Mouse (Mus musculus): ENCODE data around the gene Odf4. TPM values are rescaled to one million over a fixed set of nuclear protein-coding genes. Genes with fewer than 3 reads are reported as not detected.

Odf4 gene
- polyA plus RNA-seq, 1 experiment from 2014 or later = 0.60 TPM

- Histone ChIP-seq H3K4me2 (no peak overlapping the region), H3K27ac (no peak overlapping the region), H3K9ac (no peak overlapping the region), H3K4me3 (no peak overlapping the region), H3K9me3 (no peaks in the 10 kb centered on the region), H3K4me1 (replicated peaks) (peaks cover 10% of the 10 kb centered on the region), H3K27me3 (no peaks in the 10 kb centered on the region), H3K36me3 (peaks cover 51% of the 10 kb centered on the region)
- WGBS = 79% methylated on average over 4 of the region's 4 CpGs
- no peak for ATAC-seq (ENCODE audit: low FRiP score)
Observed at GRCm38 (mm10) chr11:68906461-68906790, 20.5 kb downstream of the Odf4 start.

DNA sequence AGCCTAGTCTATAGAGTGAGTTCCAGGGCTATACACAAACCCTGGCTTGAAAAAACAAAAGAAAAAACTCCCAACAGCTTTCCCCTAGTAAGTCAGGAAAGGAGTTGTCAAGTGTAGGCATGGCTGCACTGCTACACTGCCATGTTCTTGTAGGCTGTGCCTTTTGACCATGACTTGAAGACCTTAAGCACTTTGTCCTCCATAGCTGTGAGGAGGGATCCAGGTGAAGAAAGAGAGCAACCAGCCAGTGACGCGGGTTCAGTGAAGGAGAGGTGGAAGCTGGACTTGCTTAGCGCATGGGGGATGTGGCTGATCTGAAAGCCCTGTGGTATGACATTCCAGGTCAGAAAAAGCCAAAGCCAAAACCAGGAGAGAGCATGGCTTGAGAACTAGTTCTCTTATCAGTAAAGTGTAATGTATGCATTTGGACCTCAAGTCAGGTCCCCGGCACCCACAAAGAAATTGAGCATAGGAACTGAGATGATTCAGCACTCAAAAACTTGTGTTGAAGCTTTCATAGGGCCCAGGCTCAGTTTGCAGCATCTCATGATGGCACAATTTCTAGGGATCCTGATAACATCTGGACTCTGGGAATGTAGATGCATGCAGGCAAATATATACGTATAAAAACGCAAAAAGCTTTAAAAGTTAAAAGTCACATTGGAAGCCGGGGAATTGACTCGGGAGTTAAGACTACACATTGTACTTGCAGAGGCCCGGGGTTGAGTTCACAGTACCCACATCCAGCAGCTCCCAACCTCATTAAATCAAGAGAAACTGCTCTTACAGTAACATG, 21.0 kb downstream of the Odf4 start:
- no peak for ATAC-seq (ENCODE audit: low FRiP score)
- Histone ChIP-seq H3K9me3 (no peaks in the 10 kb centered on the region), H3K9ac (no peak overlapping the region), H3K27me3 (no peaks in the 10 kb centered on the region), H3K4me3 (no peak overlapping the region), H3K4me1 (replicated peaks) (peaks cover 14% of the 10 kb centered on the region), H3K27ac (no peak overlapping the region), H3K4me2 (no peak overlapping the region), H3K36me3 (peaks cover 51% of the 10 kb centered on the region)
- 92% methylated on average over 9 of the region's 9 CpGs for WGBS

DNA sequence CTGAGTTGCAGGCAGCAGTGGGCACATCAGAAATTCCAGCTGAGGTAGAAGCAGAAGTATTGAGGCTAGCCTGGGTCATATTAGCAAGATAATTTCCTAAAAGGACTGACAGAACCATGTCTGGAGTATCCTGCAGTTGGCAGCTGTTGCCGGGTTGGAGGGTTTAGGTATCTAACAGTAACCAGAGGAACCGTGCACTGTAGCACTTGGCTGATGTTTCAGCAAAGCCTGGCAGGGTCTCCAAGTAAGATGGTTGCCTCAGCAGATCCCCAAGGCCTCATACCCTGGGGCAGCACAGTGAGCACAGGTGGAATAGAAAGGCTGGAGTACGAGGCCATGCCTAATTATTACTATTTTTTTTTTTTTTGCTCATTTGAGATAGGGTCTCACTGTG, 21.7 kb downstream of the Odf4 start:
- Histone ChIP-seq H3K27me3 (0 out of 2 replicates have a peak, but pooled peaks cover under 1% of the 10 kb centered on the region), H3K4me2 (no peak overlapping the region), H3K4me3 (no peak overlapping the region), H3K27ac (no peak overlapping the region), H3K36me3 (peaks cover 51% of the 10 kb centered on the region), H3K9me3 (no peaks in the 10 kb centered on the region), H3K9ac (no peak overlapping the region), H3K4me1 (replicated peaks) (peaks cover 16% of the 10 kb centered on the region)
- no peak for ATAC-seq (ENCODE audit: low FRiP score)
- WGBS = 89% methylated on average over 3 of the region's 3 CpGs

- Histone ChIP-seq H3K4me2 (no peak overlapping the region), H3K27me3 (0 out of 2 replicates have a peak, but pooled peaks cover 5% of the 10 kb centered on the region), H3K36me3 (peaks cover 51% of the 10 kb centered on the region), H3K9ac (no peak overlapping the region), H3K27ac (no peak overlapping the region), H3K4me3 (no peak overlapping the region), H3K9me3 (no peaks in the 10 kb centered on the region), H3K4me1 (replicated peaks) (peaks cover 16% of the 10 kb centered on the region)
- WGBS = 83% methylated on average over 8 of the region's 8 CpGs
- no peak for ATAC-seq (ENCODE audit: low FRiP score)
Observed at GRCm38 (mm10) chr11:68904375-68905137, 22.3 kb downstream of the Odf4 start.

- WGBS = 90% methylated on average over 2 of the region's 2 CpGs
Observed at GRCm38 (mm10) chr11:68903775-68904174, 23.1 kb downstream of the Odf4 start.

DNA sequence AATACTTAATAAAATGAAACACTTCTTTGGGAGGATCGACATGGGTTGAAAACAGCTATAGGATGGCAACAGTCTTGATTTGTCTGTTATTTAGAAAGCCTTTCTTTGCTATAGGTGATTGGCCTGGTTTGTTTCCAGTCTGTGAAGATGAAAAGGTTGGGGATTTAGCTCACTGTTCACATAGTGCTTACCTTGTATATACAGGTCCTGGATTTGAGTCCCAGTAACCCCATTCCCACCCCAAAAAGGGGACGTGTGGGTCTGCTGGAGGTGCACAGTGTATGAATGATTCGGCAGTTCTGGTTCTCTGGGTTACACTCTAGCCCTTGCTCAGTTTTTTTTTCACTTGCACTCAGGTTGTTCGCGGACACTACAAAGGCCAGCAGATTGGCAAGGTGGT, 24.1 kb downstream of the Odf4 start:
- Histone ChIP-seq H3K4me2 (peak overlapping the region; percentile 76), H3K27me3 (0 out of 2 replicates have a peak, but pooled peaks cover 10% of the 10 kb centered on the region), H3K4me1 (replicated peaks) (peaks cover 16% of the 10 kb centered on the region), H3K36me3 (peaks cover 51% of the 10 kb centered on the region), H3K27ac (no peak overlapping the region), H3K4me3 (peak overlapping the region; percentile 94), H3K9ac (peak overlapping the region; percentile 92), H3K9me3 (no peaks in the 10 kb centered on the region)
- no peak for ATAC-seq (ENCODE audit: low FRiP score)
- WGBS = 83% methylated on average over 5 of the region's 5 CpGs

More at GRCm38 (mm10) chr11:68903775-68904174, 23.1 kb downstream of the Odf4 start:
- H3K27ac ChIP-seq = no peak overlapping the region
- H3K9me3 ChIP-seq = no peaks in the 10 kb centered on the region
- H3K4me1 ChIP-seq (replicated peaks) = peaks cover 16% of the 10 kb centered on the region
- H3K27me3 ChIP-seq = 0 out of 2 replicates have a peak, but pooled peaks cover 10% of the 10 kb centered on the region
- no peak for ATAC-seq (ENCODE audit: low FRiP score)
- no peak overlapping the region for H3K9ac ChIP-seq
- peaks cover 51% of the 10 kb centered on the region for H3K36me3 ChIP-seq
- H3K4me3 ChIP-seq = no peak overlapping the region
- H3K4me2 ChIP-seq = no peak overlapping the region

- no peak for ATAC-seq (ENCODE audit: low FRiP score)
- Histone ChIP-seq H3K9me3 (no peaks in the 10 kb centered on the region), H3K4me2 (peak overlapping the region; percentile 76), H3K4me1 (replicated peaks) (peaks cover 16% of the 10 kb centered on the region), H3K27ac (no peak overlapping the region), H3K4me3 (peak overlapping the region; percentile 94), H3K27me3 (0 out of 2 replicates have a peak, but pooled peaks cover 10% of the 10 kb centered on the region), H3K9ac (peak overlapping the region; percentile 92), H3K36me3 (peaks cover 46% of the 10 kb centered on the region)
- 5% methylated on average over 11 of the region's 11 CpGs for WGBS
Observed at GRCm38 (mm10) chr11:68902367-68902766, 24.5 kb downstream of the Odf4 start.

DNA sequence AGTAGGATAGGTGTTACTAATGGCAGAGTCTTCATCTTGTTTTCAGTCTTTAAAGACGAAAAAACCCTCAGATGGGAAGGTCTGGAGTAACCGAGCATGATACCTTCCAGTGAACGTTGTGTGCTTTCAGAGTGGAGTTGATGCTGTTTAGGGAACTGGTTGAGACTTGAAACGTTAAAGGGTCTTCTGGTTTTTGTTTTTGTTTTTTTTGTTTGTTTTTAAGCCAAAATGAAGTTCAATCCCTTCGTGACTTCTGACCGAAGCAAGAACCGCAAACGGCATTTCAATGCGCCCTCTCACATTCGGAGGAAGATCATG, 24.9 kb downstream of the Odf4 start:
- Histone ChIP-seq H3K4me3 (peak overlapping the region; percentile 94), H3K9ac (peak overlapping the region; percentile 92), H3K27me3 (0 out of 2 replicates have a peak, but pooled peaks cover 10% of the 10 kb centered on the region), H3K9me3 (no peaks in the 10 kb centered on the region), H3K4me1 (replicated peaks) (peaks cover 16% of the 10 kb centered on the region), H3K4me2 (peak overlapping the region; percentile 76), H3K27ac (peak overlapping the region; percentile 94), H3K36me3 (peaks cover 43% of the 10 kb centered on the region)
- ATAC-seq (ENCODE audit: low FRiP score) = no peak
- WGBS = 2% methylated on average over 10 of the region's 10 CpGs

DNA sequence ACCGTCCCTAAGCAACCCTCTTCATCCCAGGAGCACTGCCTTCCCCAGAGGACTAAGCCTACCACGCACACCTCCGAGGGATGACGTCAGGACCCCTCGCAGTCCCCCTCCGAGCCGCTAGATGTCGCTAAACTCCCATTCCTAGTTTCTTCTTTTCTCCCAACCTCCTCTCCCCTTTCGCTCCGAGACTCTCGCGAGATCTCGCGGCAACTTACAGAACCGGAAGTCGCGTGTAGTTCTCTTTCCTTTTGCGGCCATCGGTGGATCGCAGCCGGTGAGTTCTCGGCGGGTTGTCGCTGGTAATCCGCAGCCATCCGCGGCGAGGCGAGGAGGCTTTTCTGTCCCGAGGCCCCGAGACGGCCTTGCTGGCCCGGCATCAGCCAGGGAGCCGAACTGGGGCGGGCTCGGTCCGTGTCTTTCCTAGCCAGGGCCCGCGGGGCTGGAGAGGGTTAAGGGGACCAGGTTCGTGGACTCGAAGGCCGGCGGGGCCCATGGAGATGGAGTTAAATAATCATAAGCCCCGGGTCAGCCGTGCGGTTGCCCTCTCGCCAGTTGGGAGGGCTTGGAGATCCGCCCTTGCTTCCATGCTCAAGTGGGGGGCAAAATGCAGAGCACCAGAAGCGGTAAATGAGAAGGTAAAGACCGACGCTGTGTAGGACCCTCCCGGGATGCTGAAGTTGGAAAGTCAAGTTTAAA, 25.4 kb downstream of the Odf4 start, which contains the start of gene Rpl26:
Gene Rpl26, plus strand, starts transcription at position 233 of the 696 bp plus-strand sequence.
- peak; percentile 91 for ATAC-seq (ENCODE audit: low FRiP score)
- H3K4me2 ChIP-seq = peak within 1 kb of the TSS; percentile 76
- H3K36me3 ChIP-seq = peaks cover 38% of the 10 kb centered on the region
- peak within 1 kb of the TSS; percentile 92 for H3K9ac ChIP-seq
- under 1% methylated on average over 52 of the region's 52 CpGs for WGBS
- H3K27ac ChIP-seq = peak within 1 kb of the TSS; percentile 94
- H3K27me3 ChIP-seq = 0 out of 2 replicates have a peak, but pooled peaks cover 10% of the 10 kb centered on the region
- H3K9me3 ChIP-seq = no peaks in the 10 kb centered on the region
- peaks cover 16% of the 10 kb centered on the region for H3K4me1 ChIP-seq (replicated peaks)
- H3K4me3 ChIP-seq = peak within 1 kb of the TSS; percentile 94

GRCm38 (mm10) chr11:68900519-68901350, 26.1 kb downstream of the Odf4 start:
- 30% methylated on average over 31 of the region's 31 CpGs for WGBS
- ATAC-seq (ENCODE audit: low FRiP score) = peak; percentile 65; the same call in 1 of the 2 replicates
- Histone ChIP-seq H3K4me3 (peak overlapping the region; percentile 94), H3K4me2 (peak overlapping the region; percentile 60), H3K27me3 (0 out of 2 replicates have a peak, but pooled peaks cover 10% of the 10 kb centered on the region), H3K27ac (no peak overlapping the region), H3K36me3 (peaks cover 30% of the 10 kb centered on the region), H3K9ac (peak overlapping the region; percentile 66), H3K4me1 (replicated peaks) (peaks cover 16% of the 10 kb centered on the region), H3K9me3 (no peaks in the 10 kb centered on the region)

- no peaks in the 10 kb centered on the region for H3K9me3 ChIP-seq
- peaks cover 21% of the 10 kb centered on the region for H3K36me3 ChIP-seq
- no peak for ATAC-seq (ENCODE audit: low FRiP score)
- H3K27ac ChIP-seq = no peak overlapping the region
- H3K4me3 ChIP-seq = no peak overlapping the region
- no peak overlapping the region for H3K9ac ChIP-seq
- 0 out of 2 replicates have a peak, but pooled peaks cover 10% of the 10 kb centered on the region for H3K27me3 ChIP-seq
- H3K4me2 ChIP-seq = no peak overlapping the region
- H3K4me1 ChIP-seq (replicated peaks) = peaks cover 16% of the 10 kb centered on the region
- WGBS = 90% methylated on average over 8 of the region's 8 CpGs
Observed at GRCm38 (mm10) chr11:68899815-68900214, 27.1 kb downstream of the Odf4 start.
